ENCODE assay signal across 8 mouse cellular contexts in genomic region chr15:59777307-59777871, GRCm38 (mm10).
A peak's percentile ranks its signal among the peaks of the same experiment; 100 is the strongest.
DNase-seq lines count a peak whose midpoint lies in the region; ATAC-seq and TF ChIP-seq lines count a peak whose summit lies in the region.

No protein-coding gene starts in this region.

- H3K79me2 ChIP-seq in heart, adult 2 months (replicated peaks; ENCODE audit: control insufficient read depth, insufficient read depth, low read length) = no peaks in the 10 kb centered on the region

- TF ChIP-seq POLR2A in heart, adult 2 months (IDR thresholded peaks at IDR 0.05; ENCODE audit: insufficient read depth, low read depth, low read length) = no peak
- TF ChIP-seq POLR2A in olfactory bulb, adult 2 months (IDR thresholded peaks at IDR 0.05; ENCODE audit: insufficient read depth, low read depth, low read length) = no peak

- intact Hi-C loops in heart, adult 2 months (cut with DNase I) = loop anchor here (5.0 kb wide), 2 partner anchors 95 to 110 kb away; no protein-coding TSS in a partner anchor

- ATAC-seq in heart, embryonic 12.5 days (ENCODE audit: insufficient number of reproducible peaks, low FRiP score) = no peak
- no peak for ATAC-seq in activated CD4-positive, CD25-positive, alpha-beta regulatory T cell, adult 4 months
- no peak for ATAC-seq in forebrain, embryonic 13.5 days

- H3K9me3 ChIP-seq in heart, embryonic 12.5 days (replicated peaks) = no peaks in the 10 kb centered on the region
- no peaks in the 10 kb centered on the region for H3K9me3 ChIP-seq in forebrain, embryonic 13.5 days (replicated peaks)

- H3K4me1 ChIP-seq in heart, adult 2 months (ENCODE audit: control insufficient read depth, insufficient read depth, low read length) = peaks cover 9% of the 10 kb centered on the region
- H3K4me1 ChIP-seq in heart, embryonic 12.5 days (replicated peaks) = peaks cover 4% of the 10 kb centered on the region
- peaks cover 16% of the 10 kb centered on the region for H3K4me1 ChIP-seq in olfactory bulb, adult 2 months (ENCODE audit: control insufficient read depth, insufficient read depth, low read length)
- H3K4me1 ChIP-seq in forebrain, embryonic 13.5 days = no peaks in the 10 kb centered on the region

- no peaks in the 10 kb centered on the region for H3K27me3 ChIP-seq in heart, adult 2 months (ENCODE audit: control insufficient read depth, insufficient read depth, low read length)
- no peaks in the 10 kb centered on the region for H3K27me3 ChIP-seq in heart, embryonic 12.5 days (replicated peaks)
- no peaks in the 10 kb centered on the region for H3K27me3 ChIP-seq in forebrain, embryonic 13.5 days

- TF ChIP-seq EP300 in heart, adult 2 months (IDR thresholded peaks at IDR 0.05; ENCODE audit: insufficient read depth, low read depth, low read length) = peak; percentile 43; the same call in 1 of the 2 replicates

- H3K36me3 ChIP-seq in heart, adult 2 months (ENCODE audit: control insufficient read depth, insufficient read depth, low read length) = no peaks in the 10 kb centered on the region
- no peaks in the 10 kb centered on the region for H3K36me3 ChIP-seq in heart, embryonic 12.5 days
- no peaks in the 10 kb centered on the region for H3K36me3 ChIP-seq in forebrain, embryonic 13.5 days (ENCODE audit: poor library complexity, severe bottlenecking)

- no peak overlapping the region for H3K4me3 ChIP-seq in heart, adult 2 months
- H3K4me3 ChIP-seq in heart, embryonic 12.5 days = no peak overlapping the region
- H3K4me3 ChIP-seq in olfactory bulb, adult 2 months (ENCODE audit: insufficient read depth, low read depth, low read length) = no peak overlapping the region
- no peak overlapping the region for H3K4me3 ChIP-seq in forebrain, embryonic 13.5 days

- no peak overlapping the region for H3K9ac ChIP-seq in heart, adult 2 months (ENCODE audit: low read depth, low read length)
- no peak overlapping the region for H3K9ac ChIP-seq in heart, embryonic 12.5 days
- no peak overlapping the region for H3K9ac ChIP-seq in forebrain, embryonic 13.5 days

- WGBS in heart, adult 2 months = 41% methylated on average over 13 of the region's 13 CpGs
- WGBS in heart, embryonic 12.5 days = 63% methylated on average over 13 of the region's 13 CpGs
- 35% methylated on average over 13 of the region's 13 CpGs for WGBS in olfactory bulb, adult 2 months
- WGBS in forebrain, embryonic 13.5 days = 82% methylated on average over 13 of the region's 13 CpGs

- peak overlapping the region; percentile 57; the same call in 1 of the 2 replicates for H3K27ac ChIP-seq in heart, adult 2 months
- H3K27ac ChIP-seq in heart, embryonic 12.5 days (ENCODE audit: poor library complexity, severe bottlenecking) = no peak overlapping the region
- H3K27ac ChIP-seq in olfactory bulb, adult 2 months (ENCODE audit: insufficient read depth, low read depth, low read length) = peak overlapping the region; percentile 4; the same call in 1 of the 2 replicates
- H3K27ac ChIP-seq in forebrain, embryonic 13.5 days = no peak overlapping the region

- no peak overlapping the region for H3K4me2 ChIP-seq in heart, embryonic 12.5 days
- H3K4me2 ChIP-seq in forebrain, embryonic 13.5 days = no peak overlapping the region

- TF ChIP-seq CTCF in heart, adult 2 months (IDR thresholded peaks at IDR 0.05) = no peak
- no peak for TF ChIP-seq CTCF in olfactory bulb, adult 2 months (IDR thresholded peaks at IDR 0.05; ENCODE audit: insufficient read depth, low read depth, low read length)

- peak; percentile 84 to 89 for DNase-seq in heart, adult 2 months
- peak; percentile 86 for DNase-seq in adrenal gland, adult 2 months
- DNase-seq in heart, adult 8-10 months (ENCODE audit: low spot score) = peak; percentile 92
- peak; percentile 87 to 91 for DNase-seq in kidney, postnatal 4 days

Comparison
In these comparisons a context has a peak if more than half of its experiments do, and no peak if none do; other contexts are left out.
1. H3K27ac ChIP-seq: peak in heart, adult 2 months (single experiment) and olfactory bulb, adult 2 months (single experiment); none in heart, embryonic 12.5 days (single experiment) and forebrain, embryonic 13.5 days (single experiment).
2. Peak in every context shown above with its lines, with median percentiles within 50 percentile points of each other: DNase-seq.